Mouse (Mus musculus) kidney, adult 2 months (tissue): ENCODE measurements around the gene Olfr711.

Source experiments
- CTCF ChIP-seq: fragments of 200-500 bp; conservative IDR thresholded peaks from 2 replicates; pipeline ENCODE4 v1.5.1; 2011; ENCODE audit warnings: low read depth, mild to moderate bottlenecking, control low read depth, low read length, moderate library complexity, mixed read lengths; ENCODE audit not compliant: insufficient read depth, insufficient read length
- POLR2A ChIP-seq: fragments of 200-500 bp; IDR thresholded peaks from one replicate; pipeline ENCODE4 v1.6.1; 2011; ENCODE audit warnings: low read depth, low read length, control low read depth

DNA sequence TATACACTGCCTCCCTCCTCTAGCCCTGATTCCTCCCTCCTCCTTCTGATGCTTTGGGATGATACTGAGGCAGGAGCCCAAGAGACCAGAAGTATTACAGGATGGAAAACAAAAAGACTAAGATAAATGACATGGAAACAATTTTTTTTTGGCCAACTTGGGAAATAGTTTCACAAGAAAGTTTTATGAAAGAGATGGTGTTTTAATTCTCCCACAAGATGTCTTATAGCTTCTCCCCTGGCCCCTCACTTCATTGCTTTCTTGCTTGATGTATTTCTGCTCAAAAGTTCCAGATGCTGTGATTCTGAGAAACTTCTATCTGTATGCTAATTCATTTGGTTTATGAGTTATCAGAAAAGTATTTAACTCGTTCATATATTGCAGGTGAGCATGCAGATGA lies 30.7 kb upstream of the Olfr711 start, which contains the start of gene Olfr2:
- TF ChIP-seq POLR2A (no peak), CTCF (no peak)
